Mouse (Mus musculus): ENCODE results near the gene Cacna2d2.

The Cacna2d2 gene

DNA sequence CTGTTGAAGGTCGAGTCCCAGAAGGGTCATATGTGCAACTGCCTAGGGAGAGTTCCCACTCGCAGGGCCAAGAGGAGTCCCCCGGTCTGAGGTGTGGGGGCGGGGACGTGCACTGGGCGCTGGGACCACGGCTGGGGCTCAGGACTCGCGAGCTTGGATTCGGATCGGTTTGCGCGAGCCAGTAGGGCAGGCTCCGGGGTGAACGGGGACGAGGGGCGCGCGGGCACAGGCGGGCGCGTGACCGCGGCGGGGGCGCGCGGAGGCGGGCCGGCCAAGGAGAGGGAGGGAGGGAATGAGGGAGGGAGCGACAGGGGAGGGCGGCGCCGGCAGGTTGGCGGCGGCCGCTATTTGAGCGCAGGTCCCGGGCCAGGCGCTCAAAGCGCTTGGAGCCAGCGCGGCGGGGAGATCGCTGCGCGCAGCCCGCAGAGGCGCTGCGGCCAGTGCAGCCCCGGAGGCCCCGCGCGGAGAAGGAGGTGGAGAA is at the start of gene Cacna2d2:
Gene Cacna2d2, plus strand, starts transcription at position 122 of the 481 bp plus-strand sequence.
- no peak for DNase-seq (ENCODE audit: low read depth)

DNA sequence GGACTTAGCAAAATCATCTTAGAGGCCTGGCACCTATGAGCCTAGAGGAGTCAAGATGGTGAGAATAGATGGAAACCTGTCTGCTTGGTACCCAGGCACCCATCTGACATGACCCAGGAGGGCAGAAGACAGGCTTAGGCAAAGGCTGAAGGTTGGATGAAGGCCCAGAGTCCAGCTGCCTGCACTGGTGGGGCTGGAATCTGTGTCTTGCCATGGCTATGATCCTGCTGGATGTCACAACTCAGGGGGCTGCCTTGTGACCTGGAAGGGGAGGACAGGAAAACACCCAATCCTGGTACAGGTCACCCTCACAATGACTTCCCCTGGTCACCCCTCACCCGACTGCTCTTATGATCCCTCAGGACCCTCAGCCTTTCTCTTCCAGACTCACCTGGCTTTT is 44.6 kb upstream of the Cacna2d2 start:
- no peak for DNase-seq (ENCODE audit: low read depth)

DNA sequence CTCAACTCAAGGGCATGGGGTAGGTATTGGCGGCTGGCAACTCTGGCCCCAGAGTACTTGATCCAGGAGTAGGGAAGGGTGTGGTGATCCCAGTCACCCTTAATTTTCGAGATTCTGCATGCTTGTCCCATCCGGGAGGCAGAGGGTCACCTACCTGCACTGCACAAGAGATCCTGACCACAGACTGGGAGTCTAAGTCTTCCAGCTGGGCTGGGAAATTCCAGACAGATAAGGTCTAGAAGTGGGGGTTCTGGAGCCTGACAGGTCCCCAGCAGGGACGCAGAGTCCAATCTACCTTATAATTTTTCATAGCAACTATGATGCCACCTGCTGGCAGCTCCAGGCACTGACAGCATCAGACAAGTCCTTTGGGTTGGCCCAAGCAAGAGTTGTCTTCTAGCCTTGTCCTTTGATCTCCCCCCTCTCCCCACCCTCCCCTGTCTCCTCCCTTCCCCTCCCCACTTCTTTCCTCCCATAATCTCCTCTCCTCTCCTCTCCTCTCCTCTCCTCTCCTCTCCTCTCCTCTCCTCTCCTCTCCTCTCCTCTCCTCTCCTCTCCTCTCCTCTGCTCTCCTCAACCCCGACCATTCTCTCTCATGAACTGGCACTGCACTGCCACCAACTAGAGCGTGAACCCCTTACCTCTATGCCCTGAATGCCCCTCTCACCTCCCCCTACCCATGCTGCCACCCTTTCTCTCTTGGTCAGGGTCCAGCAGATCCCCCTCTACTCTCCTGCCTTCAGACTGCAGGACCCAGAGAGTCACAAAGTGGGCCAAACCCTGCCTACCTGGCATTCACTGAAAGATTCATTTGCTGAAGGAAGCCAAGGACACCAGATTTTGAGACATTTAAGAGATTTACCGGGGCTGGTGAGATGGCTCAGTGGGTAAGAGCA is 43.3 kb upstream of the Cacna2d2 start:
- DNase-seq (ENCODE audit: low read depth): peak; percentile 67

GRCm38 (mm10) chr9:107357651-107358050 is 41.8 kb upstream of the Cacna2d2 start:
- DNase-seq (ENCODE audit: low read depth): peak; percentile 59

DNA sequence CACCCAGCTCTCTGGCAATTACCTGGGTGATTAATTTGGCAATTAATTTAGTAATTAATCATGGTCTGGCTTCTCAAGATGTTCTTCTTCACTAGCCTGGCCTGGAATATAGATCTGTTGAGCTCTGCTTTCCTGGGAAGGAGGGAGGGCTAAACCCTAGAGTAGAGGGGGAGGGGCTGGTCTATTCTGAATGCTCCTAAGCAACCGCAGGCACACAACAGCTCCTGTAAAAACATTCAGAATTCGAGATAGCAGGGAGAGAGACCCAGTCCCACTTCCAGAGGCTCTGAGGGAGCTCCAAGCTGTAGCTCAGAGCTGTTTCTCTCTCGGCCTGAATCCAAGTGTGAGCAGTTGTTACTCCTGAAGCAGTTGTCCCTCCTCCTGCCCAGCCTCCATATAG is 38.4 kb upstream of the Cacna2d2 start:
- no peak for DNase-seq (ENCODE audit: low read depth)

GRCm38 (mm10) chr9:107366644-107367043 is 32.8 kb upstream of the Cacna2d2 start:
- DNase-seq (ENCODE audit: low read depth): peak; percentile 46

DNA sequence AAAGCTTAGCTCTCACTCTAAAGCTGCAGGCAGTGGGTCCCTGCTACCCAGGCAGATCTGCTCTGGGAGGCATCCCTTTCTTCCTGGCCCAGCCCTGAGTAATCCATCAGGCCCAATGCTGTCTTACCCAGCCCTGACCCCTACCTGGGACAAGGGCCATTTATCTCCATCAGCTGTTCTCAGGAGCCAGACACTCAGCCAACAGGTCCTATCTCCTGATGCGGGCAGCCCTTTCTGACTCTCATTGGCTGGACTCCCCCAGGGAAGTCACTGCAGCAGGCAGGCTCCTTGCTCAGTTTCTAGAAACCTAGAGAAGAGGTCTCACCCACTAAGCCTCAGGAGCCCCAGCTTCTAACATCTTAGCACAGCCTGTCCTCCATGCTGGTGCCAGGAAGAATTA is 31.1 kb upstream of the Cacna2d2 start:
- DNase-seq (ENCODE audit: low read depth): no peak

DNA sequence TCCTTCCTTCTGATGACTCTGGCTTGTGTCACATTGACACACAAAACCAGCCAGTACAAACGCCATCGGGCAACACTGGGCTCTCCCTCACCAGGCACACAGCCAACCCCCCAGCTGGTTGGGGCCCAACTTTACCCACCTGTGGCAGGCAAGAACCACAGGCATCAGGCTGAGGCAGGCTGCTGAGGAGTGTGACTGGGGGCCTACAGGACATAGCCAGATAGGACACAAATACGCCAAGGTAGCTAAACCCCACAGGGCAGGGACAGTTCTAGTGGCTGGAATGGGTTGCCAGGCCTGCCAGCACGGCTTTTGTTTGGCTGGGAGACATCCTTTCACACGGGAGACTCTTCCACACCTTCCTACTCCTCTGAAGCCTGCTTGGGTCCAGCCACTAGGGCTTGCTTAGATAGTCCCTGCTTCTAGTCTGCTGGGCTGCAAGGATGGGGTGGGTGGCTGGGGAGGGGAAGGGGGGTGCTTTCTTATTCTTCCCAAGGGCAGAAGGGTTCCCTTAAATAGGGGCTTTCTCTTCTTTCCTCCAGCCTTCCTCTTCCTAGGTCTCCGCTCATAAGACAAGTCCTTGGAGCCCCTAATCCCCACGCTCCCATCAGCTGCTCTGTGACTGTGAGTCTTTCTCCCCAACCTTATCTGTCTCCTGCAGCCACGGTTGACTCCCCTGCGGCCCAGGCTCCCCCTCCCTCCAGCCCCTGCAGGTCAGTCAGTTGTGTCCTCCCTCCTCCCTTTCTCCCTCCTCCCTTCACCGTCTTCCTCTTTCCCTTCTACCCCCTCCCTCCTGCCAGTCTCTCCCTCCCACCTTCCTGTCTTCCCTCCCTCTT is 29.9 kb upstream of the Cacna2d2 start:
- DNase-seq (ENCODE audit: low read depth): peak; percentile 78

GRCm38 (mm10) chr9:107370106-107370463 is 29.3 kb upstream of the Cacna2d2 start:
- DNase-seq (ENCODE audit: low read depth): no peak

- no peak for DNase-seq (ENCODE audit: low read depth)
Observed at GRCm38 (mm10) chr9:107372441-107372840, 27.0 kb upstream of the Cacna2d2 start.

- peak; percentile 62 for DNase-seq (ENCODE audit: low read depth)
Observed at GRCm38 (mm10) chr9:107374623-107375022, 24.8 kb upstream of the Cacna2d2 start.

DNA sequence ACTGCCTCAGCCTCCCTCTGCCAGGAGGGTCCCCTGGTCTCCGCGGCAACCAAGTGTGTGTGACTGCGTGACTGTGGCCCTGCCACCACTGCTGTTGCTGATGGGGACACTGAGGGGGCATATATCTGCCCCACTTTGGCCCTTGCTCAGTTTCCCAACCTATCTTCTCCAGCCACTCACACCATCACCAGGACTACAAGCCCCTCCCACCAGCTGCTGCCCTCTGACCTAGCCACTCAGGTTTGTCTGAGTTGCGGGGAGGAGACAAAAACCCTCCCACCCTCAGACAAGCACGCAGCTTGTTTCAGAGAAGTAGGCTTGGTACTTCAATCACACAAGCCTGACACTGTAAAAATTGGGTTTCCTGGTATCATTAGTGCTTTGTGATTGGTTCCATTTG is 24.0 kb upstream of the Cacna2d2 start:
- no peak for DNase-seq (ENCODE audit: low read depth)

GRCm38 (mm10) chr9:107377961-107378512 is 21.4 kb upstream of the Cacna2d2 start:
- DNase-seq (ENCODE audit: low read depth): no peak

GRCm38 (mm10) chr9:107381723-107382122 is 17.7 kb upstream of the Cacna2d2 start:
- DNase-seq (ENCODE audit: low read depth): no peak

- DNase-seq (ENCODE audit: low read depth): no peak
Observed at GRCm38 (mm10) chr9:107384396-107384795, 15.0 kb upstream of the Cacna2d2 start.

DNA sequence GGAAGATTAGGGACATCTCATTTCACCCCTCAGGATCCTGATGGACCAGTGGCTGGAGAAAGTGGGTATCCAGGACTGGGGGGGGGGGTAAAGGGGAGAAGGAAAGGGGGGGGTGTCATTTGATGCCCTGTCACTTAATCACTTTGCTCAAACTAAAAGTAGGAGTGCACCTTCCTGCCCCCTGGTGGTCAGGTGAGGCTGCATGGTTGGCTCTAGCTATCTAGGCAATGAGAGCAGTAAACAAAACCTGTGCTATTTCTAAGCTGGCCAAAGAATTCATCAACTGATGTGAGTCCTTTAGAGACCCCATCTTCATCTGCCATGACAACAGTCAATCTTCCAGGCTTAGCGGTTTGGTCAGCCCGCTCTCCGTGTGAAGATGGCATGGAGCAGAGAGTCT is 12.7 kb upstream of the Cacna2d2 start:
- DNase-seq (ENCODE audit: low read depth): no peak

DNA sequence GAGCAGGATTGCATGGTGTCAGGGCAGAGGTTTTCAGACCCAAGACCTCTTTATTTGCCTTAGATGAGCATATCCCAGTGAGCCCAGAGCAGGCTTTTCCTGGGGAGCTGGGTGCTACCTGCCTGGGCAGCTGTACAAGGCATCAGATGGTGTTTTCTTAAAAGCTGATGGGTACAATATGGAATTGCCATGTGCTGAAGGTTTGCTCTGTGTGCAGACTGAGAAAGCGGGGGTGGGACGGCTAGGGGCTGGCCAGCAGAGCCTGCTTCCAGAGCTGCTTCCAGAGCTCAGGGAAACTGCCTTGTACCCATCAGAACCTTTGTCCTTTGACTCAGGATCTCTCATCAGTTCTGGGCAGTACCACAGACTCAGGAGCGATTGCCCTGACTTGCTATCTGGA is 11.7 kb upstream of the Cacna2d2 start:
- no peak for DNase-seq (ENCODE audit: low read depth)

DNA sequence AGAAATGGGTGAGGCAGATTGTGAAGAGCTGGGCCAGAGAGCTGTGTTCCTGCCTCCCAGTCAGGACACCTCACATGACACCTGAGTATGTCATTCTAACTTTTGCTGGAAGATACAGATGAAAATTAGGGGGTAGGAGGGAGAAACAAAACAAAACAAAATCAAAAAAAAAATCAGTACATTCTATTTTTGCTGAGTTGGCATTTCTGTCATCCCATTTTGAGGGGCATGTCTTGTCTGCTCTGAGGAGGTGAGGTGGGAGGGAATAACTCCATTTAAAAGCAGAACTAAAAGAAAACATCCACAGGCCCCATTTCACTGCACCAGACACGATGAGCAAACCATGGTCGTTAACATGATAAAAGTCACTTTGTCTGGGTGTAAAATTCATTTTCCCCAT is 11.1 kb upstream of the Cacna2d2 start:
- no peak for DNase-seq (ENCODE audit: low read depth)

DNA sequence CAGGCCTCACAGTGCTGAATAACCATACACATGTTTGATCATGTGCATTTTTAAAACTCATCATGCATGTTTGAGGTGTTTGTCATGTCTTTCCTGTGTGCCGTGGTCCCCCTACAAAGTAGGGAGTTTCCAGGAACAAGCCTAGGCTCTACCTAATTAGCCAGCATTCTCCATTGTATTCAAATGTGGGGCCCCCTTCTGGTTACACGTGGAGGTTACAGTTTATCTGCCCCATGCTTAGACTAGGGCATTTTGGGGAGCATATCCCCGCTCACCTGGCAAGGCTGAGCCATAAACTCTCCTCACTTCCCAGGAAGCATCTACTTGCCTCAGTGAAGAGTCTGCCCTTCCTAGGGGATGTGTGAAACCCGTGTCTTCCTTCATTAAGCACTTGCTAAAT is 3.0 kb upstream of the Cacna2d2 start:
- DNase-seq (ENCODE audit: low read depth): no peak

DNA sequence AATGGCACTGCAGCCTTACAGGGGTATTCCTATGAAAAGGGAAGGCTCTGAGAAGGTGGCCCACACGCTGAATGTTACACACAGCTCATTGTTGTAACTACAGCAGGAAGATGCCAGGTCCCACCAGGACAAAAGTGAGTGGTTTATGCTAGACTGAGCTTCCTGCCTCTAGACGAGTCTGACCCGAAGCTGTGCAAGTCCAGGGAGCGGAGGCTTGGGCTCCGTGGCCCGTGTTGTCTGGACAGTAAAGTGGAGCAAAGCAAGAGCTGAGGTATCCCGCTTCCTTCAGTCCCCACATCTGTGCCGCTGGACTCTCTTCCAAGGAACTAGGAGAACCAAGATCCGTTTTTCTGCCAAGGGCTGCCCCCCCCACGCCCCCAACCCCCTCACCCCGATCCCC is 444 bp upstream of the Cacna2d2 start:
- no peak for DNase-seq (ENCODE audit: low read depth)

DNA sequence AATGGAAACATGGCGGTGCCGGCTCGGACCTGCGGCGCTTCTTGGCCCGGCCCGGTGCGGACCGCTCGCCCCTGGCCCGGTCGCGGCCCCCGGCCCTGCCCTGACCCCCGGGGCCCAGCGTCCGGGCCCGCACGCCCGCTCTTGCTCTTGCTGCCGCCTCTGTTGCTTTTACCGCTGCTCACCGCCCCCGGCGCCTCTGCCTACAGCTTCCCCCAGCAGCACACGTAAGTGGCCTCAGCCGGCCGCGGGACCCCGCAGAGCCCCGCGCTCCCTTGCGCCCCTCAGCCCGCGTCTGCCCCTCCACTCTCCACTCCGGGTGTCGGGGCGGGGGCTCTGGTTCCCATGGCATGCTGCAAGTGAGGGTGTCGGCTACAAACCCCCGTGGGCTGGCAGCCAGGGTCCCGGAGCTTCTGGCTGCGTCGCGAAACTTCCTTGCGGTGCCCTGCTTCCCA is 674 bp downstream of the Cacna2d2 start:
- no peak for DNase-seq (ENCODE audit: low read depth)

- DNase-seq (ENCODE audit: low read depth): no peak
Observed at GRCm38 (mm10) chr9:107400666-107401285, 1.4 kb downstream of the Cacna2d2 start.
